Mouse (Mus musculus) heart, embryonic 12.5 days (tissue): Measurements from ENCODE around the gene Dis3l. TPM values are rescaled to one million over a fixed set of nuclear protein-coding genes. Genes with fewer than 3 reads are reported as not detected.

ENCODE experiments used
- ATAC-seq: fragments of 200-750 bp; cut with Nextera tagmentation; 2 replicates; pipeline ENCODE4 v1.8.0; 2017; ENCODE audit warnings: moderate TSS enrichment, moderate library complexity; ENCODE audit not compliant: insufficient number of reproducible peaks, low FRiP score
- H3K27ac ChIP-seq: fragments of 300-500 bp; sonication (generic); 2 replicates; pipeline ENCODE4 v1.5.1; 2016; ENCODE audit warnings: mild to moderate bottlenecking, moderate library complexity; ENCODE audit not compliant: poor library complexity, severe bottlenecking
- H3K27me3 ChIP-seq: fragments of 300-500 bp; sonication (generic); replicated peaks from 2 replicates; pipeline ENCODE4 v1.6.1; 2016; ENCODE audit warnings: mild to moderate bottlenecking, moderate library complexity
- H3K36me3 ChIP-seq: fragments of 300-500 bp; sonication (generic); 2 replicates; pipeline ENCODE4 v1.6.1; 2016; ENCODE audit warnings: mild to moderate bottlenecking, moderate library complexity
- H3K4me1 ChIP-seq: fragments of 300-500 bp; sonication (generic); replicated peaks from 2 replicates; pipeline ENCODE4 v1.6.1; 2016; ENCODE audit warnings: mild to moderate bottlenecking
- H3K4me2 ChIP-seq: fragments of 300-500 bp; sonication (generic); 2 replicates; pipeline ENCODE4 v1.6.1; 2016; ENCODE audit warnings: mild to moderate bottlenecking, moderate library complexity
- H3K4me3 ChIP-seq: fragments of 300-500 bp; sonication (generic); 2 replicates; pipeline ENCODE4 v1.5.1; 2016; ENCODE audit warnings: mild to moderate bottlenecking
- H3K9ac ChIP-seq: fragments of 300-500 bp; sonication (generic); 2 replicates; pipeline ENCODE4 v1.6.1; 2016; ENCODE audit warnings: mild to moderate bottlenecking, moderate library complexity
- H3K9me3 ChIP-seq: fragments of 300-500 bp; sonication (generic); replicated peaks from 2 replicates; pipeline ENCODE4 v1.6.1; 2016; ENCODE audit warnings: mild to moderate bottlenecking, moderate library complexity
- WGBS: fragments of 180-500 bp; shearing (Covaris S2); methylation state at CpG from one replicate; pipeline ENCODE4 v1.1.7; 2016; 5-methylcytosine and 5-hydroxymethylcytosine counted together
- polyA plus RNA-seq: library from polyadenylated mRNA; unstranded; fragments of >200 nt; fragmentation: Nextera tagmentation; extraction: Ambion mirVana; gene quantifications from 2 replicates; pipeline ENCODE4 v1.2.1, GENCODE M21; 2016

Dis3l gene
- polyA plus RNA-seq, 1 experiment from 2014 or later, result 21.2 TPM

- Histone ChIP-seq H3K4me3 (no peak overlapping the region), H3K4me2 (no peak overlapping the region), H3K27me3 (no peaks in the 10 kb centered on the region), H3K9me3 (no peaks in the 10 kb centered on the region), H3K27ac (no peak overlapping the region), H3K9ac (no peak overlapping the region), H3K36me3 (no peaks in the 10 kb centered on the region), H3K4me1 (no peaks in the 10 kb centered on the region)
- ATAC-seq, result no peak
- WGBS, result 83% methylated on average over 7 of the region's 7 CpGs
Measured at GRCm38 (mm10) chr9:64355627-64356026, 14.5 kb upstream of the Dis3l start.

GRCm38 (mm10) chr9:64351191-64351590 lies 10.1 kb upstream of the Dis3l start:
- H3K4me1 ChIP-seq, result no peaks in the 10 kb centered on the region

GRCm38 (mm10) chr9:64349490-64349889 lies 8.4 kb upstream of the Dis3l start:
- Histone ChIP-seq H3K36me3 (no peaks in the 10 kb centered on the region), H3K9ac (no peak overlapping the region), H3K4me1 (no peaks in the 10 kb centered on the region), H3K4me3 (no peak overlapping the region), H3K4me2 (no peak overlapping the region), H3K27ac (no peak overlapping the region), H3K27me3 (no peaks in the 10 kb centered on the region), H3K9me3 (no peaks in the 10 kb centered on the region)
- 69% methylated on average over 5 of the region's 5 CpGs for WGBS
- no peak for ATAC-seq

More at GRCm38 (mm10) chr9:64351191-64351590, 10.1 kb upstream of the Dis3l start:
- no peaks in the 10 kb centered on the region for H3K36me3 ChIP-seq
- no peak overlapping the region for H3K4me3 ChIP-seq
- H3K4me2 ChIP-seq, result no peak overlapping the region
- WGBS, result 33% methylated on average over 3 of the region's 3 CpGs
- no peak overlapping the region for H3K9ac ChIP-seq
- no peaks in the 10 kb centered on the region for H3K27me3 ChIP-seq
- ATAC-seq, result no peak
- no peak overlapping the region for H3K27ac ChIP-seq
- H3K9me3 ChIP-seq, result no peaks in the 10 kb centered on the region

- Histone ChIP-seq H3K4me1 (no peaks in the 10 kb centered on the region), H3K9me3 (no peaks in the 10 kb centered on the region), H3K4me3 (no peak overlapping the region), H3K27ac (no peak overlapping the region), H3K9ac (no peak overlapping the region), H3K27me3 (no peaks in the 10 kb centered on the region), H3K36me3 (no peaks in the 10 kb centered on the region), H3K4me2 (no peak overlapping the region)
- WGBS, result 0% methylated on average over 1 of the region's 1 CpGs
- ATAC-seq, result no peak
Measured at GRCm38 (mm10) chr9:64347377-64347776, 6.3 kb upstream of the Dis3l start.

- no peaks in the 10 kb centered on the region for H3K36me3 ChIP-seq
- H3K4me1 ChIP-seq, result no peaks in the 10 kb centered on the region
- no peak for ATAC-seq
- H3K9me3 ChIP-seq, result no peaks in the 10 kb centered on the region
- WGBS, result 50% methylated on average over 5 of the region's 5 CpGs
- no peak overlapping the region for H3K27ac ChIP-seq
- no peaks in the 10 kb centered on the region for H3K27me3 ChIP-seq
- no peak overlapping the region for H3K4me3 ChIP-seq
- H3K4me2 ChIP-seq, result no peak overlapping the region
- H3K9ac ChIP-seq, result no peak overlapping the region
Measured at GRCm38 (mm10) chr9:64345931-64346330, 4.8 kb upstream of the Dis3l start.

- Histone ChIP-seq H3K4me1 (peaks cover 8% of the 10 kb centered on the region), H3K27ac (no peak overlapping the region), H3K9me3 (no peaks in the 10 kb centered on the region), H3K36me3 (no peaks in the 10 kb centered on the region), H3K27me3 (no peaks in the 10 kb centered on the region), H3K4me2 (no peak overlapping the region), H3K4me3 (no peak overlapping the region), H3K9ac (no peak overlapping the region)
- 87% methylated on average over 2 of the region's 2 CpGs for WGBS
- no peak for ATAC-seq
Measured at GRCm38 (mm10) chr9:64343656-64344055, 2.6 kb upstream of the Dis3l start.

- Histone ChIP-seq H3K4me2 (peak overlapping the region; percentile 74), H3K27ac (peak overlapping the region; percentile 99; the same call in 1 of the 2 replicates), H3K4me3 (peak overlapping the region; percentile 70), H3K36me3 (peaks cover 7% of the 10 kb centered on the region), H3K27me3 (no peaks in the 10 kb centered on the region), H3K9me3 (no peaks in the 10 kb centered on the region), H3K4me1 (peaks cover 8% of the 10 kb centered on the region), H3K9ac (no peak overlapping the region)
- 84% methylated on average over 8 of the region's 8 CpGs for WGBS
- no peak for ATAC-seq
Measured at GRCm38 (mm10) chr9:64341671-64342070, 583 bp upstream of the Dis3l start.

GRCm38 (mm10) chr9:64340351-64341253 lies 486 bp downstream of the Dis3l start:
- Histone ChIP-seq H3K9ac (peak overlapping the region; percentile 96), H3K4me3 (peak overlapping the region; percentile 70), H3K9me3 (no peaks in the 10 kb centered on the region), H3K4me1 (peaks cover 8% of the 10 kb centered on the region), H3K27me3 (no peaks in the 10 kb centered on the region), H3K27ac (peak overlapping the region; percentile 99), H3K4me2 (peak overlapping the region; percentile 74), H3K36me3 (peaks cover 18% of the 10 kb centered on the region)
- ATAC-seq, result peak; percentile 85
- under 1% methylated on average over 85 of the region's 85 CpGs for WGBS

- H3K27ac ChIP-seq, result peak overlapping the region; percentile 99; the same call in 1 of the 2 replicates
- H3K4me3 ChIP-seq, result peak overlapping the region; percentile 70; the same call in 1 of the 2 replicates
- H3K27me3 ChIP-seq, result no peaks in the 10 kb centered on the region
- H3K9ac ChIP-seq, result peak overlapping the region; percentile 96; the same call in 1 of the 2 replicates
- peaks cover 8% of the 10 kb centered on the region for H3K4me1 ChIP-seq
- ATAC-seq, result no peak
- H3K36me3 ChIP-seq, result peaks cover 21% of the 10 kb centered on the region
- H3K9me3 ChIP-seq, result no peaks in the 10 kb centered on the region
- H3K4me2 ChIP-seq, result peak overlapping the region; percentile 74
- 43% methylated on average over 8 of the region's 8 CpGs for WGBS
Measured at GRCm38 (mm10) chr9:64339361-64339760, 1.7 kb downstream of the Dis3l start.

- Histone ChIP-seq H3K9ac (no peak overlapping the region), H3K9me3 (no peaks in the 10 kb centered on the region), H3K27me3 (no peaks in the 10 kb centered on the region), H3K4me3 (no peak overlapping the region), H3K27ac (no peak overlapping the region), H3K4me1 (peaks cover 17% of the 10 kb centered on the region), H3K36me3 (peaks cover 29% of the 10 kb centered on the region), H3K4me2 (no peak overlapping the region)
- ATAC-seq, result no peak
- WGBS, result 81% methylated on average over 6 of the region's 6 CpGs
Measured at GRCm38 (mm10) chr9:64335825-64336224, 5.3 kb downstream of the Dis3l start.

GRCm38 (mm10) chr9:64323976-64324375 lies 17.1 kb downstream of the Dis3l start:
- no peak overlapping the region for H3K4me3 ChIP-seq
- H3K4me1 ChIP-seq, result peaks cover 5% of the 10 kb centered on the region; the same call in 1 of the 2 replicates
- 89% methylated on average over 7 of the region's 7 CpGs for WGBS
- no peaks in the 10 kb centered on the region for H3K27me3 ChIP-seq
- no peak overlapping the region for H3K4me2 ChIP-seq
- H3K9me3 ChIP-seq, result no peaks in the 10 kb centered on the region
- ATAC-seq, result no peak
- H3K9ac ChIP-seq, result no peak overlapping the region
- H3K36me3 ChIP-seq, result peaks cover 81% of the 10 kb centered on the region
- no peak overlapping the region for H3K27ac ChIP-seq
